Mouse (Mus musculus): ENCODE measurements around the gene St5. TPM values are rescaled to one million over a fixed set of nuclear protein-coding genes. Genes with fewer than 3 reads are reported as not detected.

The St5 gene
- polyA plus RNA-seq, 1 experiment from 2014 or later = 58.9 TPM

GRCm38 (mm10) chr7:109602022-109602421 lies 101.4 kb downstream of the St5 start:
- H3K4me2 ChIP-seq (replicated peaks; ENCODE audit: low read depth, low read length) = no peak overlapping the region
- H3K36me3 ChIP-seq (ENCODE audit: insufficient read depth, low read length) = no peaks in the 10 kb centered on the region
- ATAC-seq (no peak), DNase-seq (ENCODE audit: low spot score) (peak; percentile 42)
- no peaks in the 10 kb centered on the region for H3K27me3 ChIP-seq (replicated peaks; ENCODE audit: insufficient read depth, low read length)
- no peaks in the 10 kb centered on the region for H3K9me3 ChIP-seq (ENCODE audit: low read length)
- no peak overlapping the region for H3K9ac ChIP-seq (replicated peaks; ENCODE audit: low read depth)
- H3K4me3 ChIP-seq (ENCODE audit: low read depth, low read length) = no peak overlapping the region
- peaks cover 17% of the 10 kb centered on the region for H3K4me1 ChIP-seq (ENCODE audit: insufficient read depth, low read depth, low read length)
- no peak for TF ChIP-seq EP300 (IDR thresholded peaks at IDR 0.05)
- no peak for TF ChIP-seq CTCF (IDR thresholded peaks at IDR 0.05)
- H3K27ac ChIP-seq (ENCODE audit: low read length) = peak overlapping the region; percentile 84

- TF ChIP-seq EP300 (IDR thresholded peaks at IDR 0.05) = no peak
- TF ChIP-seq CTCF (IDR thresholded peaks at IDR 0.05) = no peak
- H3K4me2 ChIP-seq (replicated peaks; ENCODE audit: low read depth, low read length) = no peak overlapping the region
- H3K4me3 ChIP-seq (ENCODE audit: low read depth, low read length) = no peak overlapping the region
- no peaks in the 10 kb centered on the region for H3K27me3 ChIP-seq (replicated peaks; ENCODE audit: insufficient read depth, low read length)
- no peaks in the 10 kb centered on the region for H3K9me3 ChIP-seq (ENCODE audit: low read length)
- H3K27ac ChIP-seq (ENCODE audit: low read length) = peak overlapping the region; percentile 76
- H3K9ac ChIP-seq (replicated peaks; ENCODE audit: low read depth) = no peak overlapping the region
- peak; percentile 81 for DNase-seq (ENCODE audit: low spot score)
- H3K4me1 ChIP-seq (ENCODE audit: insufficient read depth, low read depth, low read length) = peaks cover 16% of the 10 kb centered on the region
- no peaks in the 10 kb centered on the region for H3K36me3 ChIP-seq (ENCODE audit: insufficient read depth, low read length)
- ATAC-seq = peak; percentile 65
- 30% methylated on average over 3 of the region's 3 CpGs for WGBS
These were observed 102.7 kb downstream of the St5 start for GRCm38 (mm10) chr7:109600702-109601101.

DNA sequence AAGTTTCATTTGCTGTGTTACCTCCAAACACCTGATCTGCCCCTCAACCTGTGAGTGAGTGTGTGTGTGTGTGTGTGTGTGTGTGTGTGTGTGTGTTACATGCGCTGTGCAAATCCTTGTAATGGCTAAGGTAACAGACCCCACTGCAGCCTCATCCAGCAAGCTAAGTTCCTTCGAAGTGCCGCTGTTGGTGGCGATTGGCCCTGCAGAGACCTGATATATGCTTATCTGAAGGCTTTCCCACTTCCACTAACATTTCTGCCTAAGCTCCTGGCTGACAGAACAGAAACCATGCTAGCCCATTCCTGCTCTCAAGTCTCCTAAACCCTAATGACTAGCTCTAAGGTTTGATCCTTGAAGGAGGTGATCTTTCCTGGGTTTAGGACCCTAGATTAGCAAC lies 103.4 kb downstream of the St5 start:
- no peaks in the 10 kb centered on the region for H3K9me3 ChIP-seq (ENCODE audit: low read length)
- DNase-seq (ENCODE audit: low spot score) (no peak), ATAC-seq (no peak)
- no peaks in the 10 kb centered on the region for H3K27me3 ChIP-seq (replicated peaks; ENCODE audit: insufficient read depth, low read length)
- H3K27ac ChIP-seq (ENCODE audit: low read length) = peak overlapping the region; percentile 76
- WGBS = 78% methylated on average over 4 of the region's 4 CpGs
- peaks cover 16% of the 10 kb centered on the region for H3K4me1 ChIP-seq (ENCODE audit: insufficient read depth, low read depth, low read length)
- H3K4me3 ChIP-seq (ENCODE audit: low read depth, low read length) = no peak overlapping the region
- no peak overlapping the region for H3K9ac ChIP-seq (replicated peaks; ENCODE audit: low read depth)
- H3K4me2 ChIP-seq (replicated peaks; ENCODE audit: low read depth, low read length) = no peak overlapping the region
- no peak for TF ChIP-seq EP300 (IDR thresholded peaks at IDR 0.05)
- no peak for TF ChIP-seq CTCF (IDR thresholded peaks at IDR 0.05)
- H3K36me3 ChIP-seq (ENCODE audit: insufficient read depth, low read length) = no peaks in the 10 kb centered on the region

DNA sequence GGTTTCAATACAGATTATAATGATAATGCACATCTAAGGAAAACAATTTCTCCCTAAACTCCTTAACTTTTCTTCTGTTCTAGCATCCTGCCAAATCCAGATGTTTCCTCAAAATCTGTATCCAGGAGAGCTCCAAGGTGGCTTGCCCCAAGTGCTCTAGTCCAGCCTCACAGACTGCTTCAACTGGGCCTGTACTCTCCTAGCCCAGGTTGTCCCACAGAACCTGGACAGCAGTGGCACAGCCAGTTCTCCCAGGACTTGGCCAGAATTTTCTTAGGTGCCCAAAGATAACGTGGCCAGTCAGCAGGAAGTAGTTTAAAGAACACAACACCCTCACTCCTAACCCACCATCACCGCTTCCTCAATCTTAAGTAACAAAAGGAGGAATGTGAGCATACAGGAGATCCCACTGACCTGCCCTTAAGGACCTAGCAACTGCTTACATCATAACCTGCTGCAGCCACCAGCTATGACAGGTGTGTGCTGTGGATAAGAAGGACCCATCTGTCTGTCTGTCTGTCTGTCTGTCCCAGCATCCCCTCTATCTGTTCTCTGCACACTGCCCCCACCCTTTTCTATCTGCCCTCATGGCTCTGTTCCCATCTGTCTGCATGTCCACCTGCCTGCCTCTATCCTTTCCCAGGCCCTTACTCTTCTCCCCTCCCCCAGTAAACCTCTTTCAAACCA lies 108.4 kb downstream of the St5 start:
- Histone ChIP-seq H3K27me3 (replicated peaks; ENCODE audit: insufficient read depth, low read length) (no peaks in the 10 kb centered on the region), H3K4me3 (ENCODE audit: low read depth, low read length) (no peak overlapping the region), H3K4me2 (replicated peaks; ENCODE audit: low read depth, low read length) (no peak overlapping the region), H3K36me3 (ENCODE audit: insufficient read depth, low read length) (no peaks in the 10 kb centered on the region), H3K9ac (replicated peaks; ENCODE audit: low read depth) (no peak overlapping the region), H3K27ac (ENCODE audit: low read length) (no peak overlapping the region), H3K4me1 (ENCODE audit: insufficient read depth, low read depth, low read length) (peaks cover 15% of the 10 kb centered on the region), H3K9me3 (ENCODE audit: low read length) (no peaks in the 10 kb centered on the region)
- WGBS = 52% methylated on average over 2 of the region's 2 CpGs
- no peak for TF ChIP-seq EP300 (IDR thresholded peaks at IDR 0.05)
- no peak for TF ChIP-seq CTCF (IDR thresholded peaks at IDR 0.05)
- DNase-seq (ENCODE audit: low spot score) (no peak), ATAC-seq (no peak)

GRCm38 (mm10) chr7:109593992-109594391 lies 109.4 kb downstream of the St5 start:
- Histone ChIP-seq H3K9ac (replicated peaks; ENCODE audit: low read depth) (no peak overlapping the region), H3K4me1 (ENCODE audit: insufficient read depth, low read depth, low read length) (peaks cover 18% of the 10 kb centered on the region), H3K4me3 (ENCODE audit: low read depth, low read length) (no peak overlapping the region), H3K4me2 (replicated peaks; ENCODE audit: low read depth, low read length) (no peak overlapping the region), H3K9me3 (ENCODE audit: low read length) (no peaks in the 10 kb centered on the region), H3K27ac (ENCODE audit: low read length) (no peak overlapping the region), H3K27me3 (replicated peaks; ENCODE audit: insufficient read depth, low read length) (no peaks in the 10 kb centered on the region), H3K36me3 (ENCODE audit: insufficient read depth, low read length) (no peaks in the 10 kb centered on the region)
- ATAC-seq (no peak), DNase-seq (ENCODE audit: low spot score) (no peak)
- TF ChIP-seq CTCF (IDR thresholded peaks at IDR 0.05) (no peak), EP300 (IDR thresholded peaks at IDR 0.05) (no peak)

- peaks cover 30% of the 10 kb centered on the region for H3K4me1 ChIP-seq (ENCODE audit: insufficient read depth, low read depth, low read length)
- no peaks in the 10 kb centered on the region for H3K9me3 ChIP-seq (ENCODE audit: low read length)
- H3K27ac ChIP-seq (ENCODE audit: low read length) = peak overlapping the region; percentile 51; the same call in 1 of the 2 replicates
- peak; percentile 88 for ATAC-seq
- H3K36me3 ChIP-seq (ENCODE audit: insufficient read depth, low read length) = no peaks in the 10 kb centered on the region
- DNase-seq (ENCODE audit: low spot score) = peak; percentile 84
- no peak overlapping the region for H3K4me3 ChIP-seq (ENCODE audit: low read depth, low read length)
- 22% methylated on average over 4 of the region's 4 CpGs for WGBS
- H3K9ac ChIP-seq (replicated peaks; ENCODE audit: low read depth) = no peak overlapping the region
- H3K4me2 ChIP-seq (replicated peaks; ENCODE audit: low read depth, low read length) = no peak overlapping the region
- no peaks in the 10 kb centered on the region for H3K27me3 ChIP-seq (replicated peaks; ENCODE audit: insufficient read depth, low read length)
- TF ChIP-seq EP300 (IDR thresholded peaks at IDR 0.05) = peak; percentile 85
- no peak for TF ChIP-seq CTCF (IDR thresholded peaks at IDR 0.05)
These were observed 111.2 kb downstream of the St5 start for GRCm38 (mm10) chr7:109592184-109592583.
